Mouse (Mus musculus): ENCODE measurements around the gene Polr1b.

Polr1b gene

GRCm38 (mm10) chr2:129116368-129116739 lies 15.6 kb downstream of the Polr1b start:
- DNase-seq (ENCODE audit: low spot score) = no peak

GRCm38 (mm10) chr2:129118061-129118460 lies 17.3 kb downstream of the Polr1b start:
- DNase-seq (ENCODE audit: low spot score) = no peak

- no peak for DNase-seq (ENCODE audit: low spot score)
Observed at GRCm38 (mm10) chr2:129121986-129122385, 21.2 kb downstream of the Polr1b start.

- DNase-seq (ENCODE audit: low spot score) = peak; percentile 88
Observed at GRCm38 (mm10) chr2:129129412-129129929, 28.7 kb downstream of the Polr1b start, which contains the start of gene Chchd5. Gene Chchd5, plus strand, starts transcription at chr2:129129700.

GRCm38 (mm10) chr2:129129987-129130545 lies 29.3 kb downstream of the Polr1b start:
- DNase-seq (ENCODE audit: low spot score) = peak; percentile 36

- no peak for DNase-seq (ENCODE audit: low spot score)
Observed at GRCm38 (mm10) chr2:129130776-129131175, 30.0 kb downstream of the Polr1b start.

- DNase-seq (ENCODE audit: low spot score) = no peak
Observed at GRCm38 (mm10) chr2:129132231-129132630, 31.4 kb downstream of the Polr1b start.

GRCm38 (mm10) chr2:129133006-129133805 lies 32.4 kb downstream of the Polr1b start:
- DNase-seq (ENCODE audit: low spot score) = peak; percentile 55

- DNase-seq (ENCODE audit: low spot score) = no peak
Observed at GRCm38 (mm10) chr2:129139906-129140305, 39.1 kb downstream of the Polr1b start.

- no peak for DNase-seq (ENCODE audit: low spot score)
Observed at GRCm38 (mm10) chr2:129148836-129149235, 48.0 kb downstream of the Polr1b start.

GRCm38 (mm10) chr2:129150386-129150785 lies 49.6 kb downstream of the Polr1b start:
- no peak for DNase-seq (ENCODE audit: low spot score)

GRCm38 (mm10) chr2:129151111-129151510 lies 50.3 kb downstream of the Polr1b start:
- no peak for DNase-seq (ENCODE audit: low spot score)

GRCm38 (mm10) chr2:129152751-129153150 lies 52.0 kb downstream of the Polr1b start:
- no peak for DNase-seq (ENCODE audit: low spot score)

- DNase-seq (ENCODE audit: low spot score) = no peak
Observed at GRCm38 (mm10) chr2:129164815-129165214, 64.0 kb downstream of the Polr1b start.

- DNase-seq (ENCODE audit: low spot score) = no peak
Observed at GRCm38 (mm10) chr2:129166466-129167463, 66.0 kb downstream of the Polr1b start.

- DNase-seq (ENCODE audit: low spot score) = no peak
Observed at GRCm38 (mm10) chr2:129173386-129173785, 72.6 kb downstream of the Polr1b start.

GRCm38 (mm10) chr2:129174474-129174873 lies 73.7 kb downstream of the Polr1b start:
- DNase-seq (ENCODE audit: low spot score) = peak; percentile 64

- DNase-seq (ENCODE audit: low spot score) = no peak
Observed at GRCm38 (mm10) chr2:129175636-129176035, 74.8 kb downstream of the Polr1b start.
